Mouse (Mus musculus) liver, postnatal 0 days (tissue): Measurements from ENCODE around the gene Dlx6. TPM values are rescaled to one million over a fixed set of nuclear protein-coding genes. Genes with fewer than 3 reads are reported as not detected.

ENCODE experiments used
- ATAC-seq: fragments of 200-750 bp; cut with Nextera tagmentation; 2 replicates; pipeline ENCODE4 v1.8.0; 2017; ENCODE audit warnings: mild to moderate bottlenecking, moderate library complexity
- DNase-seq: peaks from one replicate; pipeline ENCODE4 v3.0.0-alpha.2; 2016
- H3K27ac ChIP-seq: fragments of 300-500 bp; sonication (generic); 2 replicates; pipeline ENCODE4 v1.5.1; 2014; ENCODE audit warnings: antibody characterized with exemption, moderate library complexity, mild to moderate bottlenecking, low read depth
- H3K27me3 ChIP-seq: fragments of 300-500 bp; sonication (generic); 2 replicates; pipeline ENCODE4 v1.6.1; 2014; ENCODE audit warnings: low read length, control low read depth, mixed read lengths; ENCODE audit not compliant: insufficient read depth
- H3K36me3 ChIP-seq: fragments of 300-500 bp; sonication (generic); replicated peaks from 2 replicates; pipeline ENCODE4 v1.6.1; 2014; ENCODE audit warnings: mild to moderate bottlenecking, control low read depth, low read length, moderate library complexity, mixed read lengths; ENCODE audit not compliant: insufficient read depth
- H3K4me1 ChIP-seq: fragments of 300-500 bp; sonication (generic); 2 replicates; pipeline ENCODE4 v1.6.1; 2014; ENCODE audit warnings: antibody characterized with exemption, mild to moderate bottlenecking, control low read depth; ENCODE audit not compliant: insufficient read depth
- H3K4me2 ChIP-seq: fragments of 300-500 bp; sonication (generic); 2 replicates; pipeline ENCODE4 v1.6.1; 2014; ENCODE audit warnings: low read depth, mild to moderate bottlenecking, low read length, moderate library complexity, mixed read lengths
- H3K4me3 ChIP-seq: fragments of 300-500 bp; sonication (generic); 2 replicates; pipeline ENCODE4 v1.5.1; 2014; ENCODE audit warnings: low read depth, low read length
- H3K9ac ChIP-seq: fragments of 300-500 bp; sonication (generic); replicated peaks from 2 replicates; pipeline ENCODE4 v1.6.1; 2014; ENCODE audit warnings: mild to moderate bottlenecking, moderate library complexity
- H3K9me3 ChIP-seq: fragments of 300-500 bp; sonication (generic); 2 replicates; pipeline ENCODE4 v1.6.1; 2016; ENCODE audit warnings: mild to moderate bottlenecking, control low read depth, low read length, mixed read lengths
- CTCF ChIP-seq: sonication (generic); IDR thresholded peaks from 2 replicates; pipeline ENCODE4 v1.5.1; 2016; ENCODE audit warnings: antibody characterized with exemption, low read depth
- EP300 ChIP-seq: IDR thresholded peaks from 2 replicates; pipeline ENCODE4 v1.6.1; 2016; ENCODE audit warnings: antibody characterized with exemption, low read depth, mild to moderate bottlenecking
- whole genome bisulfite sequencing: fragments of 180-500 bp; shearing (Covaris S2); extraction: QIAGEN DNeasy Blood & Tissue Kit; methylation state at CpG from one replicate; pipeline ENCODE4 v1.1.7; 2014; ENCODE audit not compliant: insufficient replicate concordance; 5-methylcytosine and 5-hydroxymethylcytosine counted together
- polyA plus RNA-seq: library from polyadenylated mRNA; unstranded; fragments of >200 nt; fragmentation: Nextera tagmentation; extraction: Ambion mirVana; gene quantifications from 2 replicates; pipeline ENCODE4 v1.2.1, GENCODE M21; 2015

Gene Dlx6
- polyA plus RNA-seq, 1 experiment from 2014 or later = not detected

- H3K4me3 ChIP-seq = no peak overlapping the region
- H3K27me3 ChIP-seq = no peaks in the 10 kb centered on the region
- no peak for TF ChIP-seq EP300
- no peak for TF ChIP-seq CTCF
- no peak overlapping the region for H3K9ac ChIP-seq
- ATAC-seq (no peak), DNase-seq (no peak)
- WGBS = 48% methylated on average over 7 of the region's 7 CpGs
- no peaks in the 10 kb centered on the region for H3K36me3 ChIP-seq
- H3K9me3 ChIP-seq = no peaks in the 10 kb centered on the region
- H3K4me2 ChIP-seq = no peak overlapping the region
- no peak overlapping the region for H3K27ac ChIP-seq
- H3K4me1 ChIP-seq = no peaks in the 10 kb centered on the region
These were observed 32.7 kb upstream of the Dlx6 start for GRCm38 (mm10) chr6:6830446-6830845.

- no peaks in the 10 kb centered on the region for H3K4me1 ChIP-seq
- ATAC-seq (no peak), DNase-seq (no peak)
- no peak overlapping the region for H3K4me2 ChIP-seq
- no peaks in the 10 kb centered on the region for H3K27me3 ChIP-seq
- 82% methylated on average over 3 of the region's 3 CpGs for WGBS
- no peaks in the 10 kb centered on the region for H3K36me3 ChIP-seq
- TF ChIP-seq CTCF (no peak), EP300 (no peak)
- H3K9ac ChIP-seq = no peak overlapping the region
- no peak overlapping the region for H3K4me3 ChIP-seq
- H3K9me3 ChIP-seq = no peaks in the 10 kb centered on the region
- H3K27ac ChIP-seq = no peak overlapping the region
These were observed 29.8 kb upstream of the Dlx6 start for GRCm38 (mm10) chr6:6833301-6833700.

GRCm38 (mm10) chr6:6848541-6848940 is 14.6 kb upstream of the Dlx6 start:
- DNase-seq = no peak
- no peak for ATAC-seq
- no peaks in the 10 kb centered on the region for H3K9me3 ChIP-seq
- H3K4me1 ChIP-seq = no peaks in the 10 kb centered on the region
- no peak overlapping the region for H3K9ac ChIP-seq
- no peak overlapping the region for H3K4me2 ChIP-seq
- H3K4me3 ChIP-seq = no peak overlapping the region
- H3K27ac ChIP-seq = no peak overlapping the region
- TF ChIP-seq EP300 = no peak
- TF ChIP-seq CTCF = no peak
- H3K36me3 ChIP-seq = no peaks in the 10 kb centered on the region
- H3K27me3 ChIP-seq = peaks cover 57% of the 10 kb centered on the region
- WGBS = 19% methylated on average over 4 of the region's 4 CpGs

- Histone ChIP-seq H3K4me1 (no peaks in the 10 kb centered on the region), H3K27me3 (peaks cover 66% of the 10 kb centered on the region), H3K4me3 (no peak overlapping the region), H3K9ac (no peak overlapping the region), H3K9me3 (no peaks in the 10 kb centered on the region), H3K36me3 (no peaks in the 10 kb centered on the region), H3K27ac (no peak overlapping the region), H3K4me2 (no peak overlapping the region)
- TF ChIP-seq EP300 (no peak), CTCF (no peak)
- no peak for DNase-seq
- WGBS = 3% methylated on average over 12 of the region's 12 CpGs
- no peak for ATAC-seq
These were observed 13.4 kb upstream of the Dlx6 start for GRCm38 (mm10) chr6:6849744-6850143.

- Histone ChIP-seq H3K9me3 (no peaks in the 10 kb centered on the region), H3K4me3 (no peak overlapping the region), H3K27me3 (peaks cover 70% of the 10 kb centered on the region), H3K27ac (no peak overlapping the region), H3K9ac (no peak overlapping the region), H3K36me3 (no peaks in the 10 kb centered on the region), H3K4me2 (no peak overlapping the region), H3K4me1 (no peaks in the 10 kb centered on the region)
- no peak for TF ChIP-seq EP300
- no peak for TF ChIP-seq CTCF
- 5% methylated on average over 26 of the region's 26 CpGs for WGBS
- no peak for ATAC-seq
- no peak for DNase-seq
These were observed 12.6 kb upstream of the Dlx6 start for GRCm38 (mm10) chr6:6850324-6851060.

GRCm38 (mm10) chr6:6851166-6851565 is 12.0 kb upstream of the Dlx6 start:
- Histone ChIP-seq H3K4me2 (no peak overlapping the region), H3K9me3 (no peaks in the 10 kb centered on the region), H3K27ac (no peak overlapping the region), H3K4me1 (no peaks in the 10 kb centered on the region), H3K36me3 (no peaks in the 10 kb centered on the region), H3K9ac (no peak overlapping the region), H3K27me3 (peaks cover 76% of the 10 kb centered on the region), H3K4me3 (no peak overlapping the region)
- DNase-seq (no peak), ATAC-seq (no peak)
- no peak for TF ChIP-seq EP300
- TF ChIP-seq CTCF = no peak
- WGBS = 2% methylated on average over 10 of the region's 10 CpGs
